Mouse (Mus musculus): Measurements from ENCODE around the gene Gsta2. TPM values are rescaled to one million over a fixed set of nuclear protein-coding genes. Genes with fewer than 3 reads are reported as not detected.
"Not testable (repeated sequence)": the region's sequence is repeated elsewhere in the genome, so short reads cannot be mapped to it uniquely, and the experiment has no call there.

The Gsta2 gene
- polyA plus RNA-seq, 1 experiment: not detected

GRCm38 (mm10) chr9:78347004-78347403 is 8.6 kb downstream of the Gsta2 start:
- no peak for TF ChIP-seq GATA1 (IDR thresholded peaks at IDR 0.05; ENCODE audit: low read length)

- not testable (repeated sequence) for TF ChIP-seq GATA1 (IDR thresholded peaks at IDR 0.05; ENCODE audit: low read length)
These were observed 28.3 kb downstream of the Gsta2 start, which contains the start of gene Omt2b for GRCm38 (mm10) chr9:78327289-78327688. Gene Omt2b, plus strand, starts transcription at chr9:78327589.

GRCm38 (mm10) chr9:78319499-78319898 is 36.1 kb downstream of the Gsta2 start:
- no peak for TF ChIP-seq GATA1 (IDR thresholded peaks at IDR 0.05; ENCODE audit: low read length)

- no peak for TF ChIP-seq GATA1 (IDR thresholded peaks at IDR 0.05; ENCODE audit: low read length)
These were observed 40.9 kb downstream of the Gsta2 start, which contains the start of gene Omt2a for GRCm38 (mm10) chr9:78314696-78315095. Gene Omt2a, minus strand, starts transcription at chr9:78314796.

GRCm38 (mm10) chr9:78298232-78298631 is 57.4 kb downstream of the Gsta2 start:
- TF ChIP-seq GATA1 (IDR thresholded peaks at IDR 0.05; ENCODE audit: low read length): no peak

GRCm38 (mm10) chr9:78289723-78290122 is 65.9 kb downstream of the Gsta2 start, which contains the start of gene Gm10639:
Gene Gm10639, plus strand, starts transcription at chr9:78289923.
- not testable (repeated sequence) for TF ChIP-seq GATA1 (IDR thresholded peaks at IDR 0.05; ENCODE audit: low read length)

Other genes starting within 250 kb of the Gsta2 start
- gene Fbxo9, start 246.7 kb downstream of the Gsta2 start, polyA plus RNA-seq (2012): 42.7 and 44.7 TPM in 2 replicates
- gene Ick, start 246.6 kb downstream of the Gsta2 start, polyA plus RNA-seq (2012): 13.0 TPM in 2 replicates
- gene Gsta4, start 173.0 kb downstream of the Gsta2 start, polyA plus RNA-seq (2012): 0.50 and 0.72 TPM in 2 replicates
- gene Gsta1, start 125.1 kb downstream of the Gsta2 start, polyA plus RNA-seq (2012): not detected in 2 replicates
- not detected in 2 replicates for gene Gm3776, start 98.7 kb downstream of the Gsta2 start, polyA plus RNA-seq (2012)
- not detected in 2 replicates for gene Gm10639, start 65.9 kb downstream of the Gsta2 start, polyA plus RNA-seq (2012)
- not detected in 2 replicates for gene Omt2a, start 41.0 kb downstream of the Gsta2 start, polyA plus RNA-seq (2012)
- not detected in 2 replicates for gene Omt2b, start 28.2 kb downstream of the Gsta2 start, polyA plus RNA-seq (2012)
- gene Dppa5a, start 12.4 kb upstream of the Gsta2 start, polyA plus RNA-seq (2012): not detected in 2 replicates
- gene Ooep, start 22.9 kb upstream of the Gsta2 start, polyA plus RNA-seq (2012): not detected in 2 replicates
- gene Ddx43, start 40.0 kb upstream of the Gsta2 start, polyA plus RNA-seq (2012): not detected in 2 replicates
- gene Cgas, start 87.4 kb upstream of the Gsta2 start, polyA plus RNA-seq (2012): not detected in 2 replicates
- gene Mto1, start 92.4 kb upstream of the Gsta2 start, polyA plus RNA-seq (2012): 16.2 and 20.7 TPM in 2 replicates
- 0.09 and 0.19 TPM in 2 replicates for gene Gm17324, start 93.0 kb upstream of the Gsta2 start, polyA plus RNA-seq (2012)
- gene Eef1a1, start 133.4 kb upstream of the Gsta2 start, polyA plus RNA-seq (2012): 294 and 530 TPM in 2 replicates
- gene Slc17a5, start 232.3 kb upstream of the Gsta2 start, polyA plus RNA-seq (2012): 1.8 and 2.0 TPM in 2 replicates